Mouse (Mus musculus) MEL (cell line): ENCODE data around the gene Krt80. TPM values are rescaled to one million over a fixed set of nuclear protein-coding genes. Genes with fewer than 3 reads are reported as not detected.

Experiments
- DNase-seq: peaks from one replicate; pipeline ENCODE4 v3.0.0; 2011; ENCODE audit warnings: low read depth, low spot score
- H3K27ac ChIP-seq: 2 replicates; pipeline ENCODE4 v1.5.1; 2012; ENCODE audit warnings: low read depth, mild to moderate bottlenecking, control low read depth, low read length, moderate library complexity; ENCODE audit not compliant: control insufficient read depth
- H3K27me3 ChIP-seq, 2 experiments: fragments of 150-350 bp in 1 of 2; sonication (generic) in 1 of 2; 2 replicates each; pipeline ENCODE4 v1.6.1; 2012; ENCODE audit warnings: low read length in 2 of 2, mild to moderate bottlenecking in 2 of 2, improper control_type of control experiment in 1 of 2, moderate library complexity in 1 of 2; ENCODE audit not compliant: insufficient read depth in 2 of 2, control insufficient read depth in 1 of 2
- H3K36me3 ChIP-seq, 2 experiments: 2 replicates each; pipeline ENCODE4 v1.6.1; 2012 to 2014; ENCODE audit warnings: low read length in 2 of 2, improper control_type of control experiment in 1 of 2, inconsistent platforms in 1 of 2, mild to moderate bottlenecking in 1 of 2; ENCODE audit not compliant: insufficient read depth in 2 of 2, control insufficient read depth in 1 of 2
- H3K4me1 ChIP-seq, 2 experiments: fragments of 150-350 bp in 1 of 2; sonication (generic) in 1 of 2; 2 replicates each; pipeline ENCODE4 v1.6.1; 2012; ENCODE audit warnings: low read length in 2 of 2, improper control_type of control experiment in 1 of 2, mild to moderate bottlenecking in 1 of 2; ENCODE audit not compliant: insufficient read depth in 2 of 2, control insufficient read depth in 1 of 2
- H3K4me3 ChIP-seq, 2 experiments: fragments of 150-350 bp in 1 of 2; sonication (generic) in 1 of 2; 2 replicates each; pipeline ENCODE4 v1.5.1; 2012; ENCODE audit warnings: low read depth in 2 of 2, low read length in 2 of 2, mild to moderate bottlenecking in 2 of 2, moderate library complexity in 2 of 2, control low read depth in 1 of 2, improper control_type of control experiment in 1 of 2; ENCODE audit not compliant: control insufficient read depth in 1 of 2, insufficient read depth in 1 of 2
- H3K79me2 ChIP-seq: 2 replicates; pipeline ENCODE4 v1.6.1; 2012; ENCODE audit warnings: mild to moderate bottlenecking, low read length, moderate library complexity; ENCODE audit not compliant: control insufficient read depth, poor library complexity, insufficient read depth
- H3K9ac ChIP-seq: 2 replicates; pipeline ENCODE4 v1.6.1; 2012; ENCODE audit warnings: low read depth, mild to moderate bottlenecking, control low read depth, low read length, moderate library complexity; ENCODE audit not compliant: control insufficient read depth, poor library complexity, severe bottlenecking
- H3K9me3 ChIP-seq: fragments of 150-350 bp; sonication (generic); replicated peaks from 2 replicates; pipeline ENCODE4 v1.6.1; 2012; ENCODE audit warnings: mild to moderate bottlenecking, low read length, improper control_type of control experiment, moderate library complexity; ENCODE audit not compliant: insufficient read depth
- CHD2 ChIP-seq: IDR thresholded peaks from 2 replicates; pipeline ENCODE4 v1.6.1; 2011; ENCODE audit warnings: low read length, improper control_type of control experiment
- CTCF ChIP-seq, 3 experiments: IDR thresholded peaks in 2 of 3; conservative IDR thresholded peaks in 1 of 3; 2 replicates each; pipeline ENCODE4 v1.5.1; 2011 to 2012; ENCODE audit warnings: low read length in 3 of 3, low read depth in 2 of 3, mild to moderate bottlenecking in 2 of 3, improper control_type of control experiment in 1 of 3, inconsistent platforms in 1 of 3, mixed read lengths in 1 of 3, moderate library complexity in 1 of 3; ENCODE audit not compliant: control insufficient read depth in 1 of 3, insufficient read depth in 1 of 3, poor library complexity in 1 of 3, severe bottlenecking in 1 of 3
- E2F4 ChIP-seq: IDR thresholded peaks from 2 replicates; pipeline ENCODE4 v1.6.1; 2011; ENCODE audit warnings: low read depth, low read length, improper control_type of control experiment, borderline replicate concordance
- ELF1 ChIP-seq: IDR thresholded peaks from 2 replicates; pipeline ENCODE4 v1.6.1; 2014; ENCODE audit warnings: low read depth, mild to moderate bottlenecking, inconsistent platforms, low read length, improper control_type of control experiment, moderate library complexity
- GABPA ChIP-seq: IDR thresholded peaks from 2 replicates; pipeline ENCODE4 v1.6.1; 2012; ENCODE audit warnings: low read depth, mild to moderate bottlenecking, inconsistent platforms, low read length, improper control_type of control experiment, moderate library complexity
- GATA1 ChIP-seq: IDR thresholded peaks from 2 replicates; pipeline ENCODE4 v1.6.1; 2011; ENCODE audit warnings: low read depth, low read length, improper control_type of control experiment
- JUND ChIP-seq: IDR thresholded peaks from 2 replicates; pipeline ENCODE4 v1.6.1; 2011; ENCODE audit warnings: low read depth, mild to moderate bottlenecking, improper control_type of control experiment, low read length
- MAX ChIP-seq: IDR thresholded peaks from 2 replicates; pipeline ENCODE4 v1.6.1; 2011; ENCODE audit warnings: low read length, improper control_type of control experiment
- MAZ ChIP-seq: IDR thresholded peaks from 2 replicates; pipeline ENCODE4 v1.6.1; 2012; ENCODE audit warnings: low read depth, mild to moderate bottlenecking, inconsistent platforms, low read length, improper control_type of control experiment
- MEF2A ChIP-seq: IDR thresholded peaks from 2 replicates; pipeline ENCODE4 v1.6.1; 2014; ENCODE audit warnings: low read depth, mild to moderate bottlenecking, inconsistent platforms, low read length, improper control_type of control experiment; ENCODE audit not compliant: poor library complexity, insufficient replicate concordance, severe bottlenecking; ENCODE audit errors: extremely low read depth
- MXI1 ChIP-seq: IDR thresholded peaks from 2 replicates; pipeline ENCODE4 v1.6.1; 2011; ENCODE audit warnings: mild to moderate bottlenecking, low read depth, low read length, improper control_type of control experiment
- MYB ChIP-seq: IDR thresholded peaks from 2 replicates; pipeline ENCODE4 v1.6.1; 2011; ENCODE audit warnings: mild to moderate bottlenecking, low read depth, low read length, improper control_type of control experiment
- MYC ChIP-seq: IDR thresholded peaks from 2 replicates; pipeline ENCODE4 v1.6.1; 2011; ENCODE audit warnings: low read depth, mild to moderate bottlenecking, low read length, improper control_type of control experiment, moderate library complexity
- NRF1 ChIP-seq: IDR thresholded peaks from 2 replicates; pipeline ENCODE4 v1.6.1; 2014; ENCODE audit warnings: low read depth, mild to moderate bottlenecking, inconsistent platforms, low read length, improper control_type of control experiment, moderate library complexity; ENCODE audit not compliant: poor library complexity, insufficient read depth, severe bottlenecking
- POLR2A ChIP-seq, 2 experiments: IDR thresholded peaks; 2 replicates each; pipeline ENCODE4 v1.6.1; 2011 to 2012; ENCODE audit warnings: low read length in 2 of 2, mild to moderate bottlenecking in 2 of 2, control low read depth in 1 of 2, improper control_type of control experiment in 1 of 2, low read depth in 1 of 2, moderate library complexity in 1 of 2; ENCODE audit not compliant: control insufficient read depth in 1 of 2, insufficient read depth in 1 of 2, poor library complexity in 1 of 2
- POLR2AphosphoS5 ChIP-seq: IDR thresholded peaks from 2 replicates; pipeline ENCODE4 v1.6.1; 2012; ENCODE audit warnings: low read depth, borderline replicate concordance, mild to moderate bottlenecking, inconsistent platforms, low read length, moderate library complexity, mixed read lengths
- RCOR1 ChIP-seq: IDR thresholded peaks from 2 replicates; pipeline ENCODE4 v1.6.1; 2012; ENCODE audit warnings: low read depth, mild to moderate bottlenecking, inconsistent platforms, low read length, improper control_type of control experiment
- SMC3 ChIP-seq: IDR thresholded peaks from 2 replicates; pipeline ENCODE4 v1.6.1; 2011; ENCODE audit warnings: low read depth, low read length, improper control_type of control experiment
- TBP ChIP-seq: IDR thresholded peaks from 2 replicates; pipeline ENCODE4 v1.8.0; 2011; ENCODE audit warnings: low read depth, low read length, improper control_type of control experiment
- TCF12 ChIP-seq: IDR thresholded peaks from 2 replicates; pipeline ENCODE4 v1.6.1; 2014; ENCODE audit warnings: low read depth, mild to moderate bottlenecking, inconsistent platforms, low read length, improper control_type of control experiment, moderate library complexity
- USF2 ChIP-seq, 2 experiments: IDR thresholded peaks; 2 replicates each; pipeline ENCODE4 v1.6.1; 2011 to 2012; ENCODE audit warnings: improper control_type of control experiment in 2 of 2, low read length in 2 of 2, borderline replicate concordance in 1 of 2, inconsistent platforms in 1 of 2, low read depth in 1 of 2, mild to moderate bottlenecking in 1 of 2; ENCODE audit not compliant: insufficient read depth in 1 of 2
- ZKSCAN1 ChIP-seq: IDR thresholded peaks from 2 replicates; pipeline ENCODE4 v1.6.1; 2012; ENCODE audit warnings: low read depth, mild to moderate bottlenecking, inconsistent platforms, low read length, improper control_type of control experiment, moderate library complexity
- ZMIZ1 ChIP-seq: IDR thresholded peaks from 2 replicates; pipeline ENCODE4 v1.6.1; 2012; ENCODE audit warnings: low read depth, mild to moderate bottlenecking, inconsistent platforms, low read length, improper control_type of control experiment, moderate library complexity
- ZNF384 ChIP-seq: IDR thresholded peaks from 2 replicates; pipeline ENCODE4 v1.6.1; 2012; ENCODE audit warnings: low read depth, mild to moderate bottlenecking, inconsistent platforms, low read length, improper control_type of control experiment
- polyA plus RNA-seq, 2 experiments: library from polyadenylated mRNA; stranded (reverse) in 1 of 2; unstranded in 1 of 2; fragments of >175 nt in 1 of 2; fragments of >200 nt in 1 of 2; gene quantifications; 2 replicates each; pipeline versions ENCODE4 v1.2.1 to v1.2.4; 2012; ENCODE audit warnings: low replicate concordance in 2 of 2, low read depth in 1 of 2; ENCODE audit not compliant: insufficient read length in 2 of 2, insufficient read depth in 1 of 2, missing spikeins in 1 of 2
- total RNA-seq: library from RNA; depleted of rRNA; stranded (reverse); fragments of 300-350 nt; gene quantifications from 2 replicates; pipeline ENCODE4 v1.2.3, GENCODE M21; 2012

The Krt80 gene
- total and polyA plus RNA-seq, 3 experiments = not detected

GRCm38 (mm10) chr15:101398269-101398668 is 28.3 kb upstream of the Krt80 start:
- no peaks in the 10 kb centered on the region for H3K36me3 ChIP-seq
- no peak overlapping the region for H3K9ac ChIP-seq
- no peak for TF ChIP-seq NRF1
- TF ChIP-seq JUND = no peak
- TF ChIP-seq TCF12 = no peak
- no peak for TF ChIP-seq MYC
- no peak for TF ChIP-seq MAX
- TF ChIP-seq, all 39 proteins: peak for 0
- Histone ChIP-seq H3K9me3 (no peaks in the 10 kb centered on the region), H3K4me1 (no peaks in the 10 kb centered on the region), H3K27me3 (peaks cover 0 to 6% of the 10 kb centered on the region in 2 experiments; a peak in 3 of 4 replicates), H3K4me3 (no peak overlapping the region), H3K27ac (no peak overlapping the region), H3K79me2 (no peaks in the 10 kb centered on the region)
- DNase-seq = no peak

GRCm38 (mm10) chr15:101397683-101398082 is 27.7 kb upstream of the Krt80 start:
- no peak overlapping the region for H3K9ac ChIP-seq
- no peaks in the 10 kb centered on the region for H3K36me3 ChIP-seq
- peaks cover 0 to 6% of the 10 kb centered on the region in 2 experiments; a peak in 3 of 4 replicates for H3K27me3 ChIP-seq
- no peak for TF ChIP-seq POLR2A (IDR thresholded peaks at IDR 0.05; ENCODE audit: control insufficient read depth in 1 of 2, insufficient read depth in 1 of 2, low read depth in 1 of 2, low read length in 2 of 2, poor library complexity in 1 of 2)
- no peak for TF ChIP-seq POLR2AphosphoS5
- no peak for TF ChIP-seq GATA1
- no peak for TF ChIP-seq MYC
- no peak for TF ChIP-seq SMC3
- TF ChIP-seq RCOR1 = no peak
- no peak for TF ChIP-seq ELF1
- no peak for TF ChIP-seq USF2 (IDR thresholded peaks at IDR 0.05; ENCODE audit: borderline replicate concordance in 1 of 2, insufficient read depth in 1 of 2, low read depth in 1 of 2, low read length in 2 of 2)
- H3K4me1 ChIP-seq = no peaks in the 10 kb centered on the region
- no peaks in the 10 kb centered on the region for H3K9me3 ChIP-seq
- no peak for DNase-seq
- H3K79me2 ChIP-seq = no peaks in the 10 kb centered on the region
- H3K4me3 ChIP-seq = no peak overlapping the region
- H3K27ac ChIP-seq = no peak overlapping the region

GRCm38 (mm10) chr15:101396921-101397320 is 27.0 kb upstream of the Krt80 start:
- Histone ChIP-seq H3K36me3 (no peaks in the 10 kb centered on the region), H3K27me3 (peaks cover 0 to 6% of the 10 kb centered on the region in 2 experiments; a peak in 3 of 4 replicates), H3K9ac (no peak overlapping the region), H3K9me3 (no peaks in the 10 kb centered on the region), H3K79me2 (no peaks in the 10 kb centered on the region), H3K4me1 (no peaks in the 10 kb centered on the region), H3K4me3 (no peak overlapping the region), H3K27ac (no peak overlapping the region)
- DNase-seq = no peak
- TF ChIP-seq E2F4 (no peak), JUND (no peak), MEF2A (no peak), TBP (no peak), ZMIZ1 (no peak), ZKSCAN1 (no peak), MAZ (no peak), MXI1 (no peak), POLR2A (IDR thresholded peaks at IDR 0.05; ENCODE audit: control insufficient read depth in 1 of 2, insufficient read depth in 1 of 2, low read depth in 1 of 2, low read length in 2 of 2, poor library complexity in 1 of 2) (no peak), ELF1 (no peak), CTCF (IDR thresholded peaks at IDR 0.05 in 2 of 3, conservative IDR thresholded peaks at IDR 0.05 in 1 of 3; ENCODE audit: control insufficient read depth in 1 of 3, insufficient read depth in 1 of 3, low read depth in 2 of 3, low read length in 3 of 3, poor library complexity in 1 of 3, severe bottlenecking in 1 of 3) (no peak), ZNF384 (no peak), CHD2 (no peak), MAX (no peak), MYB (no peak), TCF12 (no peak), GABPA (no peak)
